Mouse (Mus musculus) liver, embryonic 16.5 days (tissue): ENCODE measurements around the gene Alkbh6. TPM values are rescaled to one million over a fixed set of nuclear protein-coding genes. Genes with fewer than 3 reads are reported as not detected.

ENCODE experiments used
- ATAC-seq: fragments of 200-750 bp; cut with Nextera tagmentation; 2 replicates; pipeline ENCODE4 v1.8.0; 2017; ENCODE audit warnings: low read depth, mild to moderate bottlenecking, moderate number of reproducible peaks, moderate library complexity
- H3K27ac ChIP-seq: fragments of 300-500 bp; sonication (generic); 2 replicates; pipeline ENCODE4 v1.5.1; 2014; ENCODE audit warnings: mild to moderate bottlenecking, low read length
- H3K27me3 ChIP-seq: fragments of 300-500 bp; sonication (generic); 2 replicates; pipeline ENCODE4 v1.6.1; 2014; ENCODE audit warnings: low read depth, low read length, mixed read lengths; ENCODE audit not compliant: control insufficient read depth, insufficient read depth
- H3K36me3 ChIP-seq: fragments of 300-500 bp; sonication (generic); 2 replicates; pipeline ENCODE4 v1.6.1; 2014; ENCODE audit warnings: mild to moderate bottlenecking; ENCODE audit not compliant: control insufficient read depth, insufficient read depth
- H3K4me1 ChIP-seq: fragments of 300-500 bp; sonication (generic); 2 replicates; pipeline ENCODE4 v1.6.1; 2014; ENCODE audit warnings: low read depth, low read length, mixed read lengths; ENCODE audit not compliant: control insufficient read depth
- H3K4me2 ChIP-seq: fragments of 300-500 bp; sonication (generic); 2 replicates; pipeline ENCODE4 v1.6.1; 2014; ENCODE audit warnings: low read depth, low read length, mixed read lengths
- H3K4me3 ChIP-seq: fragments of 300-500 bp; sonication (generic); 2 replicates; pipeline ENCODE4 v1.5.1; 2014; ENCODE audit warnings: low read depth, mild to moderate bottlenecking, low read length
- H3K9ac ChIP-seq: fragments of 300-500 bp; sonication (generic); 2 replicates; pipeline ENCODE4 v1.6.1; 2014; ENCODE audit warnings: low read depth, low read length
- H3K9me3 ChIP-seq: fragments of 300-500 bp; sonication (generic); replicated peaks from 2 replicates; pipeline ENCODE4 v1.6.1; 2016; ENCODE audit warnings: low read length; ENCODE audit not compliant: control insufficient read depth
- WGBS: fragments of 180-500 bp; shearing (Covaris S2); extraction: QIAGEN DNeasy Blood & Tissue Kit; methylation state at CpG from one replicate; pipeline ENCODE4 v1.1.7; 2014; ENCODE audit not compliant: insufficient replicate concordance; 5-methylcytosine and 5-hydroxymethylcytosine counted together
- polyA plus RNA-seq: library from polyadenylated mRNA; unstranded; fragments of >200 nt; fragmentation: Nextera tagmentation; extraction: Ambion mirVana; gene quantifications from 2 replicates; pipeline ENCODE4 v1.2.1, GENCODE M21; 2015

The Alkbh6 gene
- polyA plus RNA-seq, 1 experiment from 2014 or later = 18.0 TPM

- Histone ChIP-seq H3K4me3 (no peak overlapping the region), H3K9me3 (no peaks in the 10 kb centered on the region), H3K36me3 (no peaks in the 10 kb centered on the region), H3K4me1 (peaks cover 2% of the 10 kb centered on the region; the same call in 1 of the 2 replicates), H3K27ac (peak overlapping the region; percentile 13; the same call in 1 of the 2 replicates), H3K27me3 (peaks cover 4% of the 10 kb centered on the region; the same call in 1 of the 2 replicates), H3K9ac (no peak overlapping the region), H3K4me2 (no peak overlapping the region)
- 11% methylated on average over 6 of the region's 6 CpGs for WGBS
- peak; percentile 49 for ATAC-seq
Observed at GRCm38 (mm10) chr7:30353279-30353822, 44.8 kb downstream of the Alkbh6 start.

- peak; percentile 57 for ATAC-seq
- 55% methylated on average over 4 of the region's 4 CpGs for WGBS
- Histone ChIP-seq H3K36me3 (no peaks in the 10 kb centered on the region), H3K27ac (peak overlapping the region; percentile 13), H3K27me3 (no peaks in the 10 kb centered on the region), H3K4me3 (no peak overlapping the region), H3K9me3 (no peaks in the 10 kb centered on the region), H3K4me1 (peaks cover 2% of the 10 kb centered on the region; the same call in 1 of the 2 replicates), H3K9ac (no peak overlapping the region), H3K4me2 (no peak overlapping the region)
Observed at GRCm38 (mm10) chr7:30354059-30354458, 45.5 kb downstream of the Alkbh6 start.

GRCm38 (mm10) chr7:30358378-30359186 lies 50.1 kb downstream of the Alkbh6 start:
- Histone ChIP-seq H3K4me1 (peaks cover 2% of the 10 kb centered on the region; the same call in 1 of the 2 replicates), H3K36me3 (no peaks in the 10 kb centered on the region), H3K9me3 (no peaks in the 10 kb centered on the region), H3K9ac (no peak overlapping the region), H3K27me3 (peaks cover 8% of the 10 kb centered on the region; the same call in 1 of the 2 replicates), H3K4me3 (0 out of 2 replicates have a peak overlapping the region, but pooled peaks have one; percentile 31), H3K27ac (peak overlapping the region; percentile 84), H3K4me2 (peak overlapping the region; percentile 43)
- peak; percentile 60 for ATAC-seq
- 57% methylated on average over 7 of the region's 7 CpGs for WGBS

- peaks cover 2% of the 10 kb centered on the region; the same call in 1 of the 2 replicates for H3K4me1 ChIP-seq
- peak overlapping the region; percentile 31; the same call in 1 of the 2 replicates for H3K4me3 ChIP-seq
- H3K27ac ChIP-seq = peak overlapping the region; percentile 84
- H3K4me2 ChIP-seq = peak overlapping the region; percentile 43
- peak; percentile 9; the same call in 1 of the 2 replicates for ATAC-seq
- H3K36me3 ChIP-seq = no peaks in the 10 kb centered on the region
- WGBS = 73% methylated on average over 31 of the region's 31 CpGs
- H3K9me3 ChIP-seq = no peaks in the 10 kb centered on the region
- no peak overlapping the region; the same call in 1 of the 2 replicates for H3K9ac ChIP-seq
- peaks cover 8% of the 10 kb centered on the region; the same call in 1 of the 2 replicates for H3K27me3 ChIP-seq
Observed at GRCm38 (mm10) chr7:30359276-30359865, 50.9 kb downstream of the Alkbh6 start.

- WGBS = 66% methylated on average over 17 of the region's 17 CpGs
- Histone ChIP-seq H3K9me3 (no peaks in the 10 kb centered on the region), H3K9ac (no peak overlapping the region; the same call in 1 of the 2 replicates), H3K4me3 (peak overlapping the region; percentile 31; the same call in 1 of the 2 replicates), H3K4me1 (peaks cover 2% of the 10 kb centered on the region; the same call in 1 of the 2 replicates), H3K27me3 (peaks cover 11% of the 10 kb centered on the region; the same call in 1 of the 2 replicates), H3K4me2 (peak overlapping the region; percentile 43), H3K27ac (peak overlapping the region; percentile 84), H3K36me3 (no peaks in the 10 kb centered on the region)
- ATAC-seq = no peak
Observed at GRCm38 (mm10) chr7:30360028-30360427, 51.5 kb downstream of the Alkbh6 start.

GRCm38 (mm10) chr7:30362652-30363343 lies 54.3 kb downstream of the Alkbh6 start, which contains the start of gene Lrfn3:
Gene Lrfn3, minus strand, starts transcription at chr7:30362772.
- no peak within 1 kb of the TSS for H3K27ac ChIP-seq

GRCm38 (mm10) chr7:30363344-30363738 lies 54.8 kb downstream of the Alkbh6 start:
- Histone ChIP-seq H3K27me3 (peaks cover 11% of the 10 kb centered on the region; the same call in 1 of the 2 replicates), H3K4me2 (peak overlapping the region; percentile 50), H3K27ac (no peak overlapping the region), H3K9ac (no peak overlapping the region), H3K4me1 (no peaks in the 10 kb centered on the region; the same call in 1 of the 2 replicates), H3K36me3 (no peaks in the 10 kb centered on the region), H3K9me3 (no peaks in the 10 kb centered on the region), H3K4me3 (peak overlapping the region; percentile 58; the same call in 1 of the 2 replicates)
- no peak for ATAC-seq
- WGBS = 53% methylated on average over 6 of the region's 6 CpGs

More at GRCm38 (mm10) chr7:30362652-30363343, 54.3 kb downstream of the Alkbh6 start, which contains the start of gene Lrfn3:
- H3K9me3 ChIP-seq = no peaks in the 10 kb centered on the region
- H3K27me3 ChIP-seq = peaks cover 11% of the 10 kb centered on the region; the same call in 1 of the 2 replicates
- peak within 1 kb of the TSS; percentile 58 for H3K4me3 ChIP-seq
- H3K4me1 ChIP-seq = no peaks in the 10 kb centered on the region; the same call in 1 of the 2 replicates
- no peaks in the 10 kb centered on the region for H3K36me3 ChIP-seq
- H3K4me2 ChIP-seq = peak within 1 kb of the TSS; percentile 50
- ATAC-seq = peak; percentile 44
- peak within 1 kb of the TSS; percentile 54 for H3K9ac ChIP-seq
- WGBS = 2% methylated on average over 43 of the region's 55 CpGs
